Mouse (Mus musculus) heart, embryonic 16.5 days (tissue): ENCODE measurements around the gene Hsd11b1. TPM values are rescaled to one million over a fixed set of nuclear protein-coding genes. Genes with fewer than 3 reads are reported as not detected.

Experiments used
- ATAC-seq: fragments of 200-750 bp; cut with Nextera tagmentation; replicated peaks from 2 replicates; pipeline ENCODE4 v1.8.0; 2017; ENCODE audit warnings: moderate number of reproducible peaks; ENCODE audit not compliant: insufficient read depth, low FRiP score; ENCODE audit errors: extremely low read depth
- H3K27ac ChIP-seq: fragments of 300-500 bp; sonication (generic); 2 replicates; pipeline ENCODE4 v1.5.1; 2014; ENCODE audit warnings: mild to moderate bottlenecking, low read length, control low read depth, moderate library complexity
- H3K27me3 ChIP-seq: fragments of 300-500 bp; sonication (generic); 2 replicates; pipeline ENCODE4 v1.6.1; 2014; ENCODE audit warnings: low read length, mixed read lengths; ENCODE audit not compliant: control insufficient read depth, insufficient read depth
- H3K36me3 ChIP-seq: fragments of 300-500 bp; sonication (generic); 2 replicates; pipeline ENCODE4 v1.6.1; 2014; ENCODE audit not compliant: control insufficient read depth, insufficient read depth
- H3K4me1 ChIP-seq: fragments of 300-500 bp; sonication (generic); 2 replicates; pipeline ENCODE4 v1.6.1; 2014; ENCODE audit warnings: low read length, mixed read lengths; ENCODE audit not compliant: control insufficient read depth, insufficient read depth
- H3K4me2 ChIP-seq: fragments of 300-500 bp; sonication (generic); 2 replicates; pipeline ENCODE4 v1.6.1; 2014; ENCODE audit warnings: low read depth, mild to moderate bottlenecking, control low read depth, low read length
- H3K4me3 ChIP-seq: fragments of 300-500 bp; sonication (generic); 2 replicates; pipeline ENCODE4 v1.5.1; 2014; ENCODE audit warnings: mild to moderate bottlenecking, control low read depth, low read length
- H3K9ac ChIP-seq: fragments of 300-500 bp; sonication (generic); 2 replicates; pipeline ENCODE4 v1.6.1; 2014; ENCODE audit warnings: low read length, control low read depth
- H3K9me3 ChIP-seq: fragments of 300-500 bp; sonication (generic); replicated peaks from 2 replicates; pipeline ENCODE4 v1.6.1; 2016; ENCODE audit warnings: low read length; ENCODE audit not compliant: control insufficient read depth
- WGBS: fragments of 180-500 bp; shearing (Covaris S2); extraction: QIAGEN DNeasy Blood & Tissue Kit; methylation state at CpG from one replicate; pipeline ENCODE4 v1.1.7; 2014; 5-methylcytosine and 5-hydroxymethylcytosine counted together
- polyA plus RNA-seq: library from polyadenylated mRNA; unstranded; fragments of >200 nt; fragmentation: Nextera tagmentation; extraction: Ambion mirVana; gene quantifications from 2 replicates; pipeline ENCODE4 v1.2.1, GENCODE M21; 2015

The Hsd11b1 gene
- polyA plus RNA-seq, 1 experiment from 2014 or later: 3.7 TPM

DNA sequence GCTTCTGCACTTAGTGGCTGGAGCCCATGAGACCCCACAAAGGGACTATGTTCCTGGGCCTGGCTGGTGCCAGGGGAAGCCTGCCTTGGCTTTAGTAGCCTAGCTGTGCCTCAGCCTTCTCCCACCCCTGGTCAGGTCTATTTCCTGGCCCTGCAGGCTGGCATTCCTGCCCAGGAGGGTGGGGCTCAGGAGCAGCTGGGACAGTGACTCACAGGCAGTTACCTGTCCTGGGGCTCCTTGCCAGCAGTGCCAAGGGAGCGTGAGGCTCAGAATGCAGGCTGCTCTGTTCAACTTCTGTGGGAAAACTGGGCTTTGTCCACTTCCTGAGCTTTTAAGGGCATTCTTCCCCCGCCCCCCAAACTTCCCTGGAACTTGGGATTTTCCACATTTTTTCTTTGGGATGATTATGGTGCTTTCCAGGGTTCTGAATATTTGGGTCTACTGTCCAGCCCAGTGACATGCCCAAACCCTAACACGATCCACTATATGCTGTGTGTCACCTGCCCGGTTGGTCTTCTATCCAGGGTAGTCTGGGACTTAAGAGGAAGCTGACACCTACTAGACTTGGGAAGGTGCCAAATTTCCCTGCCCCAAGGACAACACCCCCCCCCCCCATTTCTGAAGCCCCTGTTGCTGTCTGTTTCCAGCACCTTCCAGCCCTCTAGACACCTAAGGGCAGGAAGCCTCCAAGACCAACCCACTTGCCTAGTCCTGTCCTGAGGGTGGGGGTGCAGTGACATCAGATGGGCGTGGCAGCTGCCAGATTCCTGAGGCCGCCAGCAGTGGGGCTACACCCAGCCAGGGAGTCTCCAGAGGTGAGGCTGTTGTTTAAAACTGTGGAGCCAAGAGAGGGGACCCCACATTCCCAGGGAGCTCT lies 37.6 kb upstream of the Hsd11b1 start:
- H3K36me3 ChIP-seq: no peaks in the 10 kb centered on the region
- 60% methylated on average over 6 of the region's 6 CpGs for WGBS
- no peak overlapping the region for H3K4me2 ChIP-seq
- no peaks in the 10 kb centered on the region for H3K9me3 ChIP-seq
- H3K9ac ChIP-seq: no peak overlapping the region
- H3K4me1 ChIP-seq: peaks cover 4% of the 10 kb centered on the region; the same call in 1 of the 2 replicates
- H3K4me3 ChIP-seq: no peak overlapping the region
- H3K27ac ChIP-seq: no peak overlapping the region
- no peak for ATAC-seq
- H3K27me3 ChIP-seq: no peaks in the 10 kb centered on the region

GRCm38 (mm10) chr1:193299995-193300394 lies 36.1 kb upstream of the Hsd11b1 start:
- WGBS: 82% methylated on average over 1 of the region's 1 CpGs
- H3K9me3 ChIP-seq: no peaks in the 10 kb centered on the region
- no peak overlapping the region for H3K4me2 ChIP-seq
- H3K27me3 ChIP-seq: no peaks in the 10 kb centered on the region
- no peak overlapping the region for H3K4me3 ChIP-seq
- H3K9ac ChIP-seq: no peak overlapping the region
- no peak for ATAC-seq
- H3K4me1 ChIP-seq: peaks cover 4% of the 10 kb centered on the region; the same call in 1 of the 2 replicates
- no peak overlapping the region for H3K27ac ChIP-seq
- H3K36me3 ChIP-seq: no peaks in the 10 kb centered on the region

DNA sequence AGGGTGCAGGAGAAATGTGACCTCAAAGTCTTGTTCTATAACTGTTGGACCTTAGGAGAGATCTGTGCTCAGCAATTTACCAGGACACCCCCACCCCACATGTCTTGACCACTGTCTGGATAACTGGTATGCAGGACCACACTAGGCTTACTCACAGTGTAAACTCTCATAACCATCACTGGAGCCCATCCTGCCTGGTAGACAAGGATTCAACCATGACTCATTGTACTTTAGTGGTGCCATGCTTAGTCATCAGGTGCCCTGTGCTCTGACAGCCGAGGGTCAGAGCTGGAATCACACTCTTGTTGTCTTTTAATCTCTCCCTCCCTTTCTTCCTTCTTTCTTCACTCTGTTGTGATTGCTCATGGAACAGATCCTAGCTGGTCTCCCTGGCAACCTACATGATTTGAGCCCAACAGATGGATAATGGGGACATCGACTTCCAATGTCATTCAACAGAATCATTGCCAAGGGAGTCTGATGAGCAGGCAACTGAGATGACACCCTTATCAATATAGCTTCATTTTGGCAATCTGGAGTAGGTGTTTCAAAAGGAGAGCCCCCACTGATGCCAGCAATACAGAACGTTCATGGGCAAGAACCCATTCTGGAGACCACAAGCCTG lies 34.4 kb upstream of the Hsd11b1 start:
- H3K4me3 ChIP-seq: no peak overlapping the region
- H3K9ac ChIP-seq: no peak overlapping the region
- ATAC-seq: no peak
- H3K4me2 ChIP-seq: no peak overlapping the region
- peaks cover 4% of the 10 kb centered on the region; the same call in 1 of the 2 replicates for H3K4me1 ChIP-seq
- H3K27ac ChIP-seq: no peak overlapping the region
- H3K27me3 ChIP-seq: no peaks in the 10 kb centered on the region
- no peaks in the 10 kb centered on the region for H3K36me3 ChIP-seq
- no peaks in the 10 kb centered on the region for H3K9me3 ChIP-seq
- WGBS: 80% methylated on average over 3 of the region's 3 CpGs

- Histone ChIP-seq H3K4me1 (no peaks in the 10 kb centered on the region), H3K9ac (no peak overlapping the region), H3K4me2 (no peak overlapping the region), H3K9me3 (no peaks in the 10 kb centered on the region), H3K27me3 (no peaks in the 10 kb centered on the region), H3K4me3 (no peak overlapping the region), H3K36me3 (no peaks in the 10 kb centered on the region), H3K27ac (no peak overlapping the region)
- WGBS: 71% methylated on average over 5 of the region's 5 CpGs
- ATAC-seq: no peak
Observed at GRCm38 (mm10) chr1:193295920-193296319, 32.0 kb upstream of the Hsd11b1 start.

DNA sequence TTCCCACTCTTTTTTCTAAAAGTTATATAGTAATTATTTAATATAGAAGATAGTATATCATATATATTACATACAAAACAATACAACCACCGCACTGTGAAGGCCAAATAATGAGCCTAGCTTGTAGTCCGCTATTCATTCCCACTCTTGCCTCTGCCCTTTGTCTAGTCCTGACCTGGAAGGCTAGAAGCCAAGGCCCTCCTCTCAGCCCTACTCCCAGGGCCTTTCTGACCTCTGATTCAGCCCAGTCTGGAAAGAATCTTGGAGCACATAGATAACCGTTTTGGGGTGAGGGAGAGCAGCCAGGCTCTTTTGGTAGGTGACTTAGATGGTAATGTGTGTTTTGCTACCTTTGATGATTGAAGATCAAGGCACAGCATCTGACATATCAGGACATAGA lies 30.1 kb upstream of the Hsd11b1 start:
- Histone ChIP-seq H3K36me3 (no peaks in the 10 kb centered on the region), H3K4me2 (no peak overlapping the region), H3K9me3 (no peaks in the 10 kb centered on the region), H3K27me3 (no peaks in the 10 kb centered on the region), H3K4me1 (no peaks in the 10 kb centered on the region), H3K4me3 (no peak overlapping the region), H3K27ac (no peak overlapping the region), H3K9ac (no peak overlapping the region)
- 73% methylated on average over 3 of the region's 3 CpGs for WGBS
- no peak for ATAC-seq

DNA sequence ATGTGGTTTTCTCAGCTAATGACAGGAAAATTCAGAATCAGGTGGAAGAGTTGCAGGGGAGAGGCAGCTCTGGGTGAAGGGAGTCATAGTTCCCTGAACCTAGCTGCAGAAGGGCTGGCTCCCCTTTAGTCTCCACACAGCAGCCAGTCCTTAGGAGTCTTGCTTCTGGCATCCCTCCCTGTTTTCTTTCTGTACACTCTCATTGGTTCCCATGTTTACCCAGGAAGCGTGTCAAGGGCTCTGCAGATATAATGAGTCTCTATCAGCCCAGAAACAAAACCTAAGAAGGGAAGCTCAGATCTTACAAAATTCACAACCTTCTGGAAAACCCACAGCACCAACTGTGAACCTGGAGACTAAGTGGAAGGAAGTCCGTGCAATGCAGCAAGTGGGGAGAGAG lies 29.2 kb upstream of the Hsd11b1 start:
- Histone ChIP-seq H3K4me2 (no peak overlapping the region), H3K27me3 (no peaks in the 10 kb centered on the region), H3K27ac (no peak overlapping the region), H3K9me3 (no peaks in the 10 kb centered on the region), H3K4me3 (no peak overlapping the region), H3K4me1 (no peaks in the 10 kb centered on the region), H3K9ac (no peak overlapping the region), H3K36me3 (no peaks in the 10 kb centered on the region)
- no peak for ATAC-seq
- WGBS: 52% methylated on average over 2 of the region's 2 CpGs

DNA sequence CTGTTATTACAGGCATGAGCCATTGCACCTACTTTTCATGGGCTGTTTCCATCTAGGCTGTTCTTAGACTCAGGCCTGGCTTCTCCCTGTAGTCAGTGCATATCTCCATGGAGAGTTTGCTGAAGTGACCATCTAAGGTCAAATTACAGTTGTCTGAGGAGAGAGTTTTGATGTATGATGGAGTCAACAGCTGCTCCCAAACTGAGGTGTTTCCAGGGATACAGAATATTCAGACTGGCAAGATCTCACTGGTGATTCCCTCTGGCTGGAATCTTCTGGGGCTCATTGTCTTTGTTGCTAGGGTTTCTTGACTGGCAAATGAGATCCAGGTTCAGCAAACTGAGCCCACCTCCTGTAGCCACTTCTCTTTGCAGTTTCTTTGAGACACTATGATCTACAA lies 26.8 kb upstream of the Hsd11b1 start:
- no peaks in the 10 kb centered on the region for H3K9me3 ChIP-seq
- H3K4me3 ChIP-seq: no peak overlapping the region
- H3K27me3 ChIP-seq: no peaks in the 10 kb centered on the region
- H3K27ac ChIP-seq: no peak overlapping the region
- H3K9ac ChIP-seq: no peak overlapping the region
- no peak for ATAC-seq
- no peaks in the 10 kb centered on the region for H3K4me1 ChIP-seq
- no peaks in the 10 kb centered on the region for H3K36me3 ChIP-seq
- H3K4me2 ChIP-seq: no peak overlapping the region

GRCm38 (mm10) chr1:193289914-193290313 lies 26.0 kb upstream of the Hsd11b1 start:
- no peak overlapping the region for H3K27ac ChIP-seq
- H3K36me3 ChIP-seq: no peaks in the 10 kb centered on the region
- ATAC-seq: no peak
- no peak overlapping the region for H3K4me2 ChIP-seq
- WGBS: 72% methylated on average over 5 of the region's 5 CpGs
- H3K9ac ChIP-seq: no peak overlapping the region
- no peak overlapping the region for H3K4me3 ChIP-seq
- H3K9me3 ChIP-seq: no peaks in the 10 kb centered on the region
- no peaks in the 10 kb centered on the region for H3K4me1 ChIP-seq
- no peaks in the 10 kb centered on the region for H3K27me3 ChIP-seq

DNA sequence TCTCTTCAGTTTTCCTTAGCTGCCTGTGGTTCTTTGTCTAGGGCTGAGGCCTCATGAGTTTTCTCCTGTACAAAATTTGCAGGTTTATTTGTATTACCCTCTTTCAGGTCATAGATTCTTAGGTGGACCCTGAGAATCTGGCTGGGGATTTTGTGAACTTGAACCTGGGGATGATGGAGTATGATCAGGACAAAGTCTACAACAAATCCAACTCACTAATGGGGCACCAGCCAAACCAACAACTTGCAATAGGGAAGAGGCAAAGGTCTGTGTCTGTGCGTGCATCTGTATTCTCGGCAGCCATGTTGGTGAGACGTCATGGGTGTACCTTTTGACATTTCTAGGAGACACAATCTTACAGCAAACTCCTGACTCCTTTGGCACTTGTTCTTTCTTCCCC lies 25.2 kb upstream of the Hsd11b1 start:
- Histone ChIP-seq H3K27me3 (no peaks in the 10 kb centered on the region), H3K9me3 (no peaks in the 10 kb centered on the region), H3K9ac (no peak overlapping the region), H3K4me3 (no peak overlapping the region), H3K4me2 (no peak overlapping the region), H3K36me3 (no peaks in the 10 kb centered on the region), H3K4me1 (no peaks in the 10 kb centered on the region; the same call in 1 of the 2 replicates), H3K27ac (no peak overlapping the region)
- WGBS: 86% methylated on average over 3 of the region's 3 CpGs
- ATAC-seq: no peak
